Mouse (Mus musculus) hindbrain, embryonic 16.5 days (tissue): ENCODE results near the gene Ighmbp2. TPM values are rescaled to one million over a fixed set of nuclear protein-coding genes. Genes with fewer than 3 reads are reported as not detected.
"Not testable (repeated sequence)": the region's sequence is repeated elsewhere in the genome, so short reads cannot be mapped to it uniquely, and the experiment has no call there.

Experiments used
- ATAC-seq: fragments of 200-750 bp; cut with Nextera tagmentation; 2 replicates; pipeline ENCODE4 v1.8.0; 2017; ENCODE audit warnings: moderate TSS enrichment, moderate library complexity
- H3K27ac ChIP-seq: fragments of 300-500 bp; sonication (generic); 2 replicates; pipeline ENCODE4 v1.5.1; 2014; ENCODE audit warnings: low read depth, mild to moderate bottlenecking, control low read depth, low read length, moderate library complexity
- H3K27me3 ChIP-seq: fragments of 300-500 bp; sonication (generic); replicated peaks from 2 replicates; pipeline ENCODE4 v1.6.1; 2014; ENCODE audit warnings: low read length; ENCODE audit not compliant: control insufficient read depth, insufficient read depth
- H3K36me3 ChIP-seq: fragments of 300-500 bp; sonication (generic); 2 replicates; pipeline ENCODE4 v1.6.1; 2014; ENCODE audit warnings: mild to moderate bottlenecking, low read length, moderate library complexity, mixed read lengths; ENCODE audit not compliant: control insufficient read depth, insufficient read depth
- H3K4me1 ChIP-seq: fragments of 300-500 bp; sonication (generic); 2 replicates; pipeline ENCODE4 v1.6.1; 2014; ENCODE audit warnings: low read depth, low read length; ENCODE audit not compliant: control insufficient read depth, insufficient read depth
- H3K4me2 ChIP-seq: fragments of 300-500 bp; sonication (generic); 2 replicates; pipeline ENCODE4 v1.6.1; 2014; ENCODE audit warnings: mild to moderate bottlenecking, low read length, control low read depth, moderate library complexity
- H3K4me3 ChIP-seq: fragments of 300-500 bp; sonication (generic); 2 replicates; pipeline ENCODE4 v1.5.1; 2014; ENCODE audit warnings: mild to moderate bottlenecking, low read length, control low read depth, moderate library complexity
- H3K9ac ChIP-seq: fragments of 300-500 bp; sonication (generic); 2 replicates; pipeline ENCODE4 v1.6.1; 2014; ENCODE audit warnings: low read depth, mild to moderate bottlenecking, control low read depth, low read length, moderate library complexity
- H3K9me3 ChIP-seq: fragments of 300-500 bp; sonication (generic); 2 replicates; pipeline ENCODE4 v1.6.1; 2014; ENCODE audit warnings: mild to moderate bottlenecking, low read length, moderate library complexity; ENCODE audit not compliant: control insufficient read depth
- WGBS: fragments of 180-500 bp; shearing (Covaris S2); extraction: QIAGEN DNeasy Blood & Tissue Kit; methylation state at CpG from one replicate; pipeline ENCODE4 v1.1.7; 2014; 5-methylcytosine and 5-hydroxymethylcytosine counted together
- microRNA-seq: library from miRNA; unstranded; fragments of <30 nt; microRNA quantifications from one replicate; pipeline ENCODE4, GENCODE M21; 2017
- polyA plus RNA-seq: library from polyadenylated mRNA; unstranded; fragments of >200 nt; fragmentation: Nextera tagmentation; extraction: Ambion mirVana; gene quantifications from 2 replicates; pipeline ENCODE4 v1.2.1, GENCODE M21; 2015

Gene Ighmbp2
- polyA plus RNA-seq, 1 experiment from 2014 or later, result 11.5 TPM

DNA sequence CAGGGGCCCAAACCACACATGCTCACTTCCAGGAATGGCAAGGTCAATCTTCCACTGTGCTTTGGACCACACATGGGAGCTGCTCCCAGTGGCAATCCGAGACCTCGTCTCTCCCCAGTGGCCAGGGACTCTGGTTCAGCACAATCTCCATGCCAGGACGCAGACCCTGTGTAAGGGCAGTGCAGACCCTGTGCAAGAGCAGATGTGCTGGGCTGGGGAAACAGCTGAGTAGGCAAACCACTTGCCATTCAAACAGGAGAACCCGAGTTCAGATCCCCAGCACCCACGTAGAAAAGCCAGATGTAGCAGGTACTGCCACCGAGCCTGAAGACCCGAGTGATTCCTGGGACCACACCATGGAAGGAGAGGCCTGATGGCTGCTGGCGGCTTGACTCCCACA is 22.8 kb downstream of the Ighmbp2 start:
- no peak overlapping the region for H3K9ac ChIP-seq
- no peak overlapping the region for H3K4me3 ChIP-seq
- H3K27me3 ChIP-seq, result no peaks in the 10 kb centered on the region
- no peak for ATAC-seq
- peaks cover 36% of the 10 kb centered on the region for H3K36me3 ChIP-seq
- H3K9me3 ChIP-seq, result no peaks in the 10 kb centered on the region
- 95% methylated on average over 8 of the region's 8 CpGs for WGBS
- no peak overlapping the region for H3K4me2 ChIP-seq
- no peak overlapping the region for H3K27ac ChIP-seq
- no peaks in the 10 kb centered on the region for H3K4me1 ChIP-seq

GRCm38 (mm10) chr19:3225261-3225660 is 57.6 kb downstream of the Ighmbp2 start:
- WGBS, result 82% methylated on average over 3 of the region's 6 CpGs

GRCm38 (mm10) chr19:3214937-3215336 is 67.9 kb downstream of the Ighmbp2 start:
- H3K27me3 ChIP-seq, H3K36me3 ChIP-seq, H3K4me3 ChIP-seq, H3K9ac ChIP-seq, H3K4me1 ChIP-seq, ATAC-seq, H3K27ac ChIP-seq, H3K9me3 ChIP-seq, H3K4me2 ChIP-seq: not testable (repeated sequence)
- WGBS, result 96% methylated on average over 1 of the region's 1 CpGs

More at GRCm38 (mm10) chr19:3225261-3225660, 57.6 kb downstream of the Ighmbp2 start:
- not testable (repeated sequence) for H3K27ac ChIP-seq, H3K4me3 ChIP-seq, H3K36me3 ChIP-seq, H3K9me3 ChIP-seq, H3K4me1 ChIP-seq, ATAC-seq, H3K4me2 ChIP-seq, H3K27me3 ChIP-seq, H3K9ac ChIP-seq

Small RNA genes lying within 50 kb of the gene (microRNA-seq; reads per million reads assigned to microRNA genes)
- 1.0 reads per million for gene Mir6984

Other genes starting within 250 kb of the Ighmbp2 start
- 96.4 and 97.4 TPM in 2 replicates for gene Mrpl21, start 116 bp downstream of the Ighmbp2 start, polyA plus RNA-seq
- 17.6 and 22.4 TPM in 2 replicates for gene Cpt1a, start 39.3 kb upstream of the Ighmbp2 start, polyA plus RNA-seq
- gene Tesmin, start 105.8 kb upstream of the Ighmbp2 start, polyA plus RNA-seq, result 0.36 and 0.44 TPM in 2 replicates
- 24.3 and 25.3 TPM in 2 replicates for gene Gal, start 131.5 kb upstream of the Ighmbp2 start, polyA plus RNA-seq